Mouse (Mus musculus): ENCODE measurements around the gene 1700125H20Rik. TPM values are rescaled to one million over a fixed set of nuclear protein-coding genes. Genes with fewer than 3 reads are reported as not detected.
"Not testable (repeated sequence)": the region's sequence is repeated elsewhere in the genome, so short reads cannot be mapped to it uniquely, and the experiment has no call there.

The 1700125H20Rik gene
- total and polyA plus RNA-seq, 3 experiments = not detected

GRCm38 (mm10) chr11:85157301-85157700, 12.9 kb upstream of the 1700125H20Rik start:
- Histone ChIP-seq H3K9me3 (replicated peaks; ENCODE audit: insufficient read depth, low read length) (no peaks in the 10 kb centered on the region), H3K27me3 (ENCODE audit: control insufficient read depth in 1 of 2, insufficient read depth in 2 of 2, low read length in 2 of 2) (no peaks in the 10 kb centered on the region; a peak in 2 of 4 replicates), H3K9ac (ENCODE audit: control insufficient read depth, low read depth, low read length, poor library complexity, severe bottlenecking) (no peak overlapping the region), H3K4me1 (ENCODE audit: control insufficient read depth in 1 of 2, insufficient read depth in 2 of 2, low read length in 2 of 2) (no peaks in the 10 kb centered on the region), H3K79me2 (ENCODE audit: control insufficient read depth, insufficient read depth, low read length, poor library complexity) (no peaks in the 10 kb centered on the region), H3K36me3 (ENCODE audit: control insufficient read depth in 1 of 2, insufficient read depth in 2 of 2, low read length in 2 of 2) (no peaks in the 10 kb centered on the region), H3K27ac (ENCODE audit: control insufficient read depth, low read depth, low read length) (no peak overlapping the region), H3K4me3 (ENCODE audit: control insufficient read depth in 1 of 2, insufficient read depth in 1 of 2, low read depth in 2 of 2, low read length in 2 of 2) (no peak overlapping the region)
- DNase-seq (ENCODE audit: low read depth, low spot score) = no peak
- no peak for TF ChIP-seq MAZ (IDR thresholded peaks at IDR 0.05; ENCODE audit: low read depth, low read length)
- TF ChIP-seq TCF12 (IDR thresholded peaks at IDR 0.05; ENCODE audit: low read depth, low read length) = no peak
- no peak for TF ChIP-seq NRF1 (IDR thresholded peaks at IDR 0.05; ENCODE audit: insufficient read depth, low read depth, low read length, poor library complexity, severe bottlenecking)
- no peak for TF ChIP-seq UBTF (IDR thresholded peaks at IDR 0.05; ENCODE audit: borderline replicate concordance, insufficient read depth, low read depth, low read length)
- TF ChIP-seq ZKSCAN1 (IDR thresholded peaks at IDR 0.05; ENCODE audit: low read depth, low read length) = no peak
- TF ChIP-seq ETS1 (IDR thresholded peaks at IDR 0.05; ENCODE audit: low read depth, low read length) = no peak
- TF ChIP-seq MEF2A (IDR thresholded peaks at IDR 0.05; ENCODE audit: extremely low read depth, insufficient replicate concordance, low read depth, low read length, poor library complexity, severe bottlenecking) = no peak
- no peak for TF ChIP-seq TAL1 (IDR thresholded peaks at IDR 0.05; ENCODE audit: low read length)

GRCm38 (mm10) chr11:85163014-85163413, 7.2 kb upstream of the 1700125H20Rik start:
- H3K9me3 ChIP-seq (replicated peaks; ENCODE audit: insufficient read depth, low read length) = not testable (repeated sequence)

GRCm38 (mm10) chr11:85164371-85164770, 5.8 kb upstream of the 1700125H20Rik start:
- Histone ChIP-seq H3K27ac (ENCODE audit: control insufficient read depth, low read depth, low read length) (no peak overlapping the region), H3K9me3 (replicated peaks; ENCODE audit: insufficient read depth, low read length) (no peaks in the 10 kb centered on the region), H3K27me3 (ENCODE audit: control insufficient read depth in 1 of 2, insufficient read depth in 2 of 2, low read length in 2 of 2) (no peaks in the 10 kb centered on the region), H3K4me3 (ENCODE audit: control insufficient read depth in 1 of 2, insufficient read depth in 1 of 2, low read depth in 2 of 2, low read length in 2 of 2) (no peak overlapping the region), H3K36me3 (ENCODE audit: control insufficient read depth in 1 of 2, insufficient read depth in 2 of 2, low read length in 2 of 2) (no peaks in the 10 kb centered on the region), H3K9ac (ENCODE audit: control insufficient read depth, low read depth, low read length, poor library complexity, severe bottlenecking) (no peak overlapping the region), H3K79me2 (ENCODE audit: control insufficient read depth, insufficient read depth, low read length, poor library complexity) (no peaks in the 10 kb centered on the region), H3K4me1 (ENCODE audit: control insufficient read depth in 1 of 2, insufficient read depth in 2 of 2, low read length in 2 of 2) (0 out of 4 replicates have a peak, but pooled peaks cover 0 to 2% of the 10 kb centered on the region in 2 experiments)
- TF ChIP-seq ZKSCAN1 (IDR thresholded peaks at IDR 0.05; ENCODE audit: low read depth, low read length) (no peak), POLR2AphosphoS2 (IDR thresholded peaks at IDR 0.05; ENCODE audit: low read length) (no peak), KAT2A (conservative IDR thresholded peaks at IDR 0.05; ENCODE audit: low read depth, low read length) (no peak), MYC (IDR thresholded peaks at IDR 0.05; ENCODE audit: low read depth, low read length) (no peak)
- no peak for DNase-seq (ENCODE audit: low read depth, low spot score)

More at GRCm38 (mm10) chr11:85163014-85163413, 7.2 kb upstream of the 1700125H20Rik start:
- H3K27me3 ChIP-seq (ENCODE audit: control insufficient read depth in 1 of 2, insufficient read depth in 2 of 2, low read length in 2 of 2); H3K27ac ChIP-seq (ENCODE audit: control insufficient read depth, low read depth, low read length); H3K79me2 ChIP-seq (ENCODE audit: control insufficient read depth, insufficient read depth, low read length, poor library complexity); H3K36me3 ChIP-seq (ENCODE audit: control insufficient read depth in 1 of 2, insufficient read depth in 2 of 2, low read length in 2 of 2); DNase-seq (ENCODE audit: low read depth, low spot score); H3K9ac ChIP-seq (ENCODE audit: control insufficient read depth, low read depth, low read length, poor library complexity, severe bottlenecking); H3K4me3 ChIP-seq (ENCODE audit: control insufficient read depth in 1 of 2, insufficient read depth in 1 of 2, low read depth in 2 of 2, low read length in 2 of 2); H3K4me1 ChIP-seq (ENCODE audit: control insufficient read depth in 1 of 2, insufficient read depth in 2 of 2, low read length in 2 of 2): not testable (repeated sequence)
- peak; percentile 57 for TF ChIP-seq ZNF384 (IDR thresholded peaks at IDR 0.05; ENCODE audit: low read depth, low read length)

Measured in MEL (cell line).